Mouse (Mus musculus): ENCODE results near the gene Olfr573-ps1. TPM values are rescaled to one million over a fixed set of nuclear protein-coding genes. Genes with fewer than 3 reads are reported as not detected.

Gene Olfr573-ps1
- polyA plus RNA-seq, 1 experiment: not detected

DNA sequence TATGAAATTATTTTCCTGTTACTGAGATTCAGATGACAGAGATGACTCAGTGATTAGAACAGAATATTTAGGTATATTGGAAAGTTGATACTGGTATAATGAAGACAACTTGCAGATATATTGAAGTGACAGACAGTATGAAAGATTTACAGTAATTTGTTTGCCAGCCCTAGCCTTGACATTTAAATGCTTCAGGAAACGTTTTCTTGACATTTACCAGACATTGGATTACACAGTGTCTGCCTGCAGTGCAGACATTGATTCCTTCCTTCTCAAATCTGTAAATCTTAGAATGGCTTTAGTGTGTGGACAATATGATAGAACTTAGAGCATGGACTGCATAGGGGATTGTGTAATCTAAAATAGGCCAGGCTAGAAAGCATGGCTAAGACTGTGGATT is 27.1 kb downstream of the Olfr573-ps1 start:
- TF ChIP-seq TCF12 (IDR thresholded peaks at IDR 0.05; ENCODE audit: insufficient read depth, poor library complexity, severe bottlenecking) (no peak), TCF3 (IDR thresholded peaks at IDR 0.05; ENCODE audit: insufficient read length, low read depth) (no peak)
- Histone ChIP-seq H3ac (ENCODE audit: control insufficient read depth, insufficient read length) (no peak overlapping the region), H3K79me2 (ENCODE audit: control insufficient read depth, insufficient read depth) (no peaks in the 10 kb centered on the region), H3K4me3 (no peak overlapping the region), H3K36me3 (ENCODE audit: control insufficient read depth, insufficient read depth) (no peaks in the 10 kb centered on the region), H3K4me2 (ENCODE audit: low read depth) (no peak overlapping the region), H3K27me3 (ENCODE audit: control insufficient read depth, insufficient read depth, insufficient read length) (no peaks in the 10 kb centered on the region)

Other genes starting within 250 kb of the Olfr573-ps1 start
- gene Olfr557, start 246.7 kb downstream of the Olfr573-ps1 start, polyA plus RNA-seq (2012; fragmentation: generic; extraction: Trizol): not detected
- gene Olfr558, start 240.4 kb downstream of the Olfr573-ps1 start, polyA plus RNA-seq (2012; fragmentation: generic; extraction: Trizol): not detected
- gene Olfr33, start 223.5 kb downstream of the Olfr573-ps1 start, polyA plus RNA-seq (2012; fragmentation: generic; extraction: Trizol): not detected
- not detected for gene Olfr559, start 215.1 kb downstream of the Olfr573-ps1 start, polyA plus RNA-seq (2012; fragmentation: generic; extraction: Trizol)
- gene Olfr560, start 183.2 kb downstream of the Olfr573-ps1 start, polyA plus RNA-seq (2012; fragmentation: generic; extraction: Trizol): not detected
- not detected for gene Olfr78, start 183.1 kb downstream of the Olfr573-ps1 start, polyA plus RNA-seq (2012; fragmentation: generic; extraction: Trizol)
- gene Olfr561, start 171.4 kb downstream of the Olfr573-ps1 start, polyA plus RNA-seq (2012; fragmentation: generic; extraction: Trizol): not detected
- gene Olfr564, start 139.1 kb downstream of the Olfr573-ps1 start, polyA plus RNA-seq (2012; fragmentation: generic; extraction: Trizol): not detected
- not detected for gene Olfr566, start 83.8 kb downstream of the Olfr573-ps1 start, polyA plus RNA-seq (2012; fragmentation: generic; extraction: Trizol)
- not detected for gene Olfr568, start 65.5 kb downstream of the Olfr573-ps1 start, polyA plus RNA-seq (2012; fragmentation: generic; extraction: Trizol)
- not detected for gene Olfr569, start 51.7 kb downstream of the Olfr573-ps1 start, polyA plus RNA-seq (2012; fragmentation: generic; extraction: Trizol)
- not detected for gene Olfr570, start 48.0 kb downstream of the Olfr573-ps1 start, polyA plus RNA-seq (2012; fragmentation: generic; extraction: Trizol)
- gene Olfr571, start 25.0 kb downstream of the Olfr573-ps1 start, polyA plus RNA-seq (2012; fragmentation: generic; extraction: Trizol): not detected
- gene Olfr572, start 18.2 kb downstream of the Olfr573-ps1 start, polyA plus RNA-seq (2012; fragmentation: generic; extraction: Trizol): not detected
- not detected for gene Olfr574, start 5.9 kb upstream of the Olfr573-ps1 start, polyA plus RNA-seq (2012; fragmentation: generic; extraction: Trizol)
- gene Olfr575, start 16.2 kb upstream of the Olfr573-ps1 start, polyA plus RNA-seq (2012; fragmentation: generic; extraction: Trizol): not detected
- not detected for gene Olfr576, start 20.1 kb upstream of the Olfr573-ps1 start, polyA plus RNA-seq (2012; fragmentation: generic; extraction: Trizol)
- gene Olfr577, start 33.4 kb upstream of the Olfr573-ps1 start, polyA plus RNA-seq (2012; fragmentation: generic; extraction: Trizol): not detected
- not detected for gene Olfr578, start 46.7 kb upstream of the Olfr573-ps1 start, polyA plus RNA-seq (2012; fragmentation: generic; extraction: Trizol)
- gene Olfr582, start 95.4 kb upstream of the Olfr573-ps1 start, polyA plus RNA-seq (2012; fragmentation: generic; extraction: Trizol): not detected
- not detected for gene Olfr583, start 108.7 kb upstream of the Olfr573-ps1 start, polyA plus RNA-seq (2012; fragmentation: generic; extraction: Trizol)
- not detected for gene Olfr584, start 139.3 kb upstream of the Olfr573-ps1 start, polyA plus RNA-seq (2012; fragmentation: generic; extraction: Trizol)
- gene Olfr585, start 155.1 kb upstream of the Olfr573-ps1 start, polyA plus RNA-seq (2012; fragmentation: generic; extraction: Trizol): not detected
- not detected for gene Olfr586, start 183.1 kb upstream of the Olfr573-ps1 start, polyA plus RNA-seq (2012; fragmentation: generic; extraction: Trizol)
- gene Olfr588-ps1, start 198.3 kb upstream of the Olfr573-ps1 start, polyA plus RNA-seq (2012; fragmentation: generic; extraction: Trizol): not detected
- not detected for gene Olfr589, start 213.8 kb upstream of the Olfr573-ps1 start, polyA plus RNA-seq (2012; fragmentation: generic; extraction: Trizol)
- not detected for gene Olfr591, start 235.8 kb upstream of the Olfr573-ps1 start, polyA plus RNA-seq (2012; fragmentation: generic; extraction: Trizol)
- not detected for gene Olfr592, start 242.2 kb upstream of the Olfr573-ps1 start, polyA plus RNA-seq (2012; fragmentation: generic; extraction: Trizol)